In genomic region chr16:93246825-93247224, GRCm38 (mm10) we compare ENCODE assay signal across 9 mouse cellular contexts.
DNase-seq lines count a peak whose midpoint lies in the region; ATAC-seq lines count a peak whose summit lies in the region.
"Had no signal": no experiment of that assay in that cellular context is flagged by ENCODE, and none has a peak within 500 bp of the region (broad histone marks: within the 10 kb centered on the region; RNA-seq: fewer than 3 reads in every experiment).

No protein-coding gene starts in this region.

- no peaks in the 10 kb centered on the region; the same call in 1 of the 2 replicates for H3K4me1 ChIP-seq in midbrain, embryonic 11.5 days (ENCODE audit: control insufficient read depth, insufficient read depth, low read length)
- 0 out of 2 replicates have a peak, but pooled peaks cover 3% of the 10 kb centered on the region for H3K4me1 ChIP-seq in midbrain, embryonic 15.5 days
- H3K4me1 ChIP-seq in neural tube, embryonic 11.5 days (ENCODE audit: control insufficient read depth, insufficient read depth, low read length) = 0 out of 2 replicates have a peak, but pooled peaks cover 3% of the 10 kb centered on the region

- H3K9ac ChIP-seq in midbrain, embryonic 11.5 days (ENCODE audit: low read length) = no peak overlapping the region
- no peak overlapping the region for H3K9ac ChIP-seq in midbrain, embryonic 15.5 days
- no peak overlapping the region for H3K9ac ChIP-seq in neural tube, embryonic 11.5 days (ENCODE audit: low read length)
- H3K9ac ChIP-seq: neural tube, embryonic 13.5 days had no signal

- H3K4me2 ChIP-seq in midbrain, embryonic 11.5 days = no peak overlapping the region
- H3K4me2 ChIP-seq in midbrain, embryonic 15.5 days = no peak overlapping the region
- no peak overlapping the region for H3K4me2 ChIP-seq in neural tube, embryonic 11.5 days (ENCODE audit: low read depth)
- H3K4me2 ChIP-seq: neural tube, embryonic 13.5 days had no signal

- no peaks in the 10 kb centered on the region for H3K36me3 ChIP-seq in midbrain, embryonic 11.5 days (ENCODE audit: control insufficient read depth, insufficient read depth, low read length)
- H3K36me3 ChIP-seq in midbrain, embryonic 15.5 days (replicated peaks) = no peaks in the 10 kb centered on the region
- H3K36me3 ChIP-seq in neural tube, embryonic 11.5 days (ENCODE audit: control insufficient read depth, insufficient read depth, low read length) = no peaks in the 10 kb centered on the region
- H3K36me3 ChIP-seq: neural tube, embryonic 13.5 days had no signal

- no peak overlapping the region for H3K27ac ChIP-seq in midbrain, embryonic 11.5 days (ENCODE audit: low read depth, low read length)
- no peak overlapping the region for H3K27ac ChIP-seq in midbrain, embryonic 15.5 days
- no peak overlapping the region for H3K27ac ChIP-seq in neural tube, embryonic 11.5 days (ENCODE audit: low read depth, low read length)
- H3K27ac ChIP-seq: neural tube, embryonic 13.5 days had no signal

- no peak overlapping the region for H3K4me3 ChIP-seq in midbrain, embryonic 11.5 days (ENCODE audit: low read depth, low read length)
- H3K4me3 ChIP-seq in midbrain, embryonic 15.5 days = no peak overlapping the region
- H3K4me3 ChIP-seq in neural tube, embryonic 11.5 days (ENCODE audit: low read depth, low read length) = no peak overlapping the region
- H3K4me3 ChIP-seq: neural tube, embryonic 13.5 days had no signal

- no peaks in the 10 kb centered on the region for H3K27me3 ChIP-seq in midbrain, embryonic 11.5 days (ENCODE audit: control insufficient read depth, insufficient read depth, low read length)
- H3K27me3 ChIP-seq in midbrain, embryonic 15.5 days (replicated peaks) = no peaks in the 10 kb centered on the region
- no peaks in the 10 kb centered on the region for H3K27me3 ChIP-seq in neural tube, embryonic 11.5 days (ENCODE audit: control insufficient read depth, insufficient read depth, low read length)

- peak; percentile 10 for DNase-seq in cerebellum, adult 11-12 months
- DNase-seq in cerebellum, adult 11 months = no peak
- peak; percentile 91 for DNase-seq in midbrain, embryonic 11.5 days (ENCODE audit: low spot score, missing footprints)
- DNase-seq in gastrocnemius, postnatal 10 days = peak; percentile 18
- peak; percentile 71 for DNase-seq in neural tube, embryonic 11.5 days (ENCODE audit: low spot score)
- DNase-seq in T-cell, adult 2 months (ENCODE audit: low spot score) = no peak
- DNase-seq in kidney, postnatal 25 days = no peak

- 18% methylated on average over 7 of the region's 7 CpGs for WGBS in midbrain, embryonic 11.5 days
- 22% methylated on average over 7 of the region's 7 CpGs for WGBS in midbrain, embryonic 15.5 days
- WGBS in neural tube, embryonic 11.5 days = 14% methylated on average over 7 of the region's 7 CpGs

- no peaks in the 10 kb centered on the region for H3K9me3 ChIP-seq in midbrain, embryonic 11.5 days (ENCODE audit: control insufficient read depth, low read length)
- no peaks in the 10 kb centered on the region for H3K9me3 ChIP-seq in midbrain, embryonic 15.5 days
- H3K9me3 ChIP-seq in neural tube, embryonic 11.5 days (ENCODE audit: control insufficient read depth, low read length) = no peaks in the 10 kb centered on the region

- no peak for ATAC-seq in midbrain, embryonic 11.5 days (ENCODE audit: low FRiP score)
- ATAC-seq in midbrain, embryonic 15.5 days (replicated peaks) = no peak
- no peak for ATAC-seq in neural tube, embryonic 11.5 days (ENCODE audit: insufficient read depth, low FRiP score, low TSS enrichment)

Comparison
In these comparisons a context has a peak if more than half of its experiments do, and no peak if none do; other contexts are left out.
1. DNase-seq: peak in cerebellum, adult 11-12 months (single experiment), midbrain, embryonic 11.5 days (single experiment), gastrocnemius, postnatal 10 days (single experiment) and neural tube, embryonic 11.5 days (single experiment); none in cerebellum, adult 11 months (single experiment), T-cell, adult 2 months (single experiment) and kidney, postnatal 25 days (0 of 2).